Mouse (Mus musculus) intestine, embryonic 14.5 days (tissue): ENCODE results near the gene Adgrd1. TPM values are rescaled to one million over a fixed set of nuclear protein-coding genes. Genes with fewer than 3 reads are reported as not detected.

Experiments
- ATAC-seq: fragments of 200-750 bp; cut with Nextera tagmentation; replicated peaks from 2 replicates; pipeline ENCODE4 v1.8.0; 2017; ENCODE audit warnings: low read depth, moderate number of reproducible peaks, moderate TSS enrichment, moderate library complexity; ENCODE audit not compliant: low FRiP score, low TSS enrichment
- DNase-seq: peaks from one replicate; pipeline ENCODE4 v3.0.0-alpha.2; 2018; ENCODE audit warnings: low spot score
- H3K27ac ChIP-seq: fragments of 300-500 bp; sonication (generic); 2 replicates; pipeline ENCODE4 v1.5.1; 2014; ENCODE audit warnings: low read depth, mild to moderate bottlenecking, control low read depth
- H3K27me3 ChIP-seq: fragments of 300-500 bp; sonication (generic); replicated peaks from 2 replicates; pipeline ENCODE4 v1.6.1; 2014; ENCODE audit warnings: low read length, control low read depth; ENCODE audit not compliant: control insufficient read depth, insufficient read depth
- H3K36me3 ChIP-seq: fragments of 300-500 bp; sonication (generic); 2 replicates; pipeline ENCODE4 v1.6.1; 2014; ENCODE audit warnings: low read length, control low read depth; ENCODE audit not compliant: control insufficient read depth, insufficient read depth
- H3K4me1 ChIP-seq: fragments of 300-500 bp; sonication (generic); replicated peaks from 2 replicates; pipeline ENCODE4 v1.6.1; 2014; ENCODE audit warnings: low read length, control low read depth, mixed read lengths; ENCODE audit not compliant: control insufficient read depth, insufficient read depth
- H3K4me2 ChIP-seq: fragments of 300-500 bp; sonication (generic); 2 replicates; pipeline ENCODE4 v1.6.1; 2014; ENCODE audit warnings: low read length
- H3K4me3 ChIP-seq: fragments of 300-500 bp; sonication (generic); 2 replicates; pipeline ENCODE4 v1.5.1; 2014; ENCODE audit warnings: low read depth, low read length, control low read depth, mixed read lengths
- H3K9ac ChIP-seq: fragments of 300-500 bp; sonication (generic); 2 replicates; pipeline ENCODE4 v1.6.1; 2014; ENCODE audit warnings: mild to moderate bottlenecking, low read length
- H3K9me3 ChIP-seq: fragments of 300-500 bp; sonication (generic); 2 replicates; pipeline ENCODE4 v1.6.1; 2016; ENCODE audit warnings: low read length, control low read depth; ENCODE audit not compliant: control insufficient read depth
- WGBS: fragments of 180-500 bp; shearing (Covaris S2); extraction: QIAGEN DNeasy Blood & Tissue Kit; methylation state at CpG from one replicate; pipeline ENCODE4 v1.1.7; 2014; 5-methylcytosine and 5-hydroxymethylcytosine counted together
- polyA plus RNA-seq: library from polyadenylated mRNA; unstranded; fragments of >200 nt; fragmentation: Nextera tagmentation; extraction: Ambion mirVana; gene quantifications from 2 replicates; pipeline ENCODE4 v1.2.1, GENCODE M21; 2014

The Adgrd1 gene
- polyA plus RNA-seq, 1 experiment from 2014 or later: 0.62 TPM

DNA sequence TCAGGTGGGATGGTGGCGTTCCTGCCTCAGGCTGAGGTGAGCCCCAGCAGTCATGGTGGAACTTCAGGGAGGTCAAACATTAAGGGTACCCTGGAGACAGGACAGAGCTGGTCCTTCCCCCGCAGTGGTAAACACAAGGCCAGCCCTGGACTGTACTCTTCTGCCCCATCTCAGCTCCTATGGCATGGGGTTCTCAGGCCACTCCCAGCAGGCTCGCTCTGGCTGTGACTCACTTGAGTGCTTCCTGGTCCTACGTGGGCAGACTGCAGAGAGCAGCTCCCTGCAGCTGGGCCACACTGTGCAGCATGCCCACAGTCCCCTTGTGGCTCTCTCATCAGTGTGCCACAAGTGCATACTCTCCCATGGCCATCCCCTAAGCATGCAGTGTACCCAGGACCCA is 112.3 kb downstream of the Adgrd1 start:
- Histone ChIP-seq H3K9me3 (no peaks in the 10 kb centered on the region), H3K9ac (no peak overlapping the region), H3K4me1 (no peaks in the 10 kb centered on the region), H3K4me2 (no peak overlapping the region), H3K27ac (no peak overlapping the region), H3K4me3 (no peak overlapping the region), H3K27me3 (no peaks in the 10 kb centered on the region), H3K36me3 (no peaks in the 10 kb centered on the region)
- no peak for ATAC-seq
- no peak for DNase-seq
- WGBS: 70% methylated on average over 4 of the region's 4 CpGs

DNA sequence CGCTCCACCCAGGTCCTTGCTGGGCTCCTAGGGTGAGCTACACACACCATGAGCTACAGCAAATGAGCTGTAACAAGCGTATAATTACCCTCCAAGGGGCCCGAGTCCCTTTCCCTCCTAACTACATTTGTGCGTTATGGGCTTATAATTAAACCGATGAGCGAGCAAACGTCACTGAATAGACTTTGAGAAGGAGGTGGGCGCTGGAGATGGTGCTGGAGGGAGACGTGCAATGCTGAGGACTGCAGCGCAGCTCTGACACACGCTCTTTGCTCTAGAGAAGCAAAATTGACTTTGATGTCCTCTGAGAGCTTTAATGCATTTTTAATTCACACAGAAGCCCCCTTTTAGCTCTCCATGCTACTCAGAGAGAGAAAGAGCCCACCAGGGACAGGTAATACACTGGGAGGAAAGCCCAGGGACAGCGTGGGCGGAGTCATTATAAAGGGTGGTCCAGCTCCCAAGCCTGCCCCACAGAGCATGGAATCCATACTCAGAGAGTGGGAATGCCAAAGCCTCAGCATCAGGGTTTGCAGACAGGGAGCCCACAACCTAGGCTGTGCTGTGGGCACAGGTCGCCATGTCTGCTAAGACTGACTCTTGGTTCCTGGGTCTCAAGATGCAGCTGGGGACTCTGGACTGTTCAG is 115.0 kb downstream of the Adgrd1 start:
- no peak overlapping the region for H3K4me2 ChIP-seq
- 68% methylated on average over 14 of the region's 14 CpGs for WGBS
- H3K9ac ChIP-seq: no peak overlapping the region
- DNase-seq (no peak), ATAC-seq (no peak)
- no peaks in the 10 kb centered on the region for H3K27me3 ChIP-seq
- H3K27ac ChIP-seq: no peak overlapping the region
- no peaks in the 10 kb centered on the region for H3K36me3 ChIP-seq
- H3K9me3 ChIP-seq: no peaks in the 10 kb centered on the region
- H3K4me1 ChIP-seq: no peaks in the 10 kb centered on the region
- no peak overlapping the region for H3K4me3 ChIP-seq

DNA sequence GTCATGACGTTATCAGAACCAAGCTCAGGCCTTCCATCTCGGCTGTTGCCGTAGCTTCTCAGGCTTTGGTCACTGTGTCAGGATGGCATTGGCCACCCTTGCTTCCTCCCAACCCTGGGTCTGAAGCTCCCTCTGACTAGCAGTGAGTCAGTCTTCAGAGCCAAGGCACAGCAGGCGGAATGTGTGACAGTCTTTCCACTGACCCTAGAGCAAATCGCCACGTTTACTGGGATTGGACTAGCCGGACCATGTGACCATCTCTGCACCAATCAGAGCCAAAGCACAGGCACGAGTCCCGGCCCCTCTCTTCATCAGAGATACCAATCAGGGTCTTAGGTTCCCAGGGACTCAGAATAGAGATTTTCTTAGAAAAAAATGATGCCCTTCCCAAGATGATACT is 117.5 kb downstream of the Adgrd1 start:
- Histone ChIP-seq H3K4me2 (no peak overlapping the region), H3K27ac (no peak overlapping the region), H3K4me1 (peaks cover 10% of the 10 kb centered on the region; the same call in 1 of the 2 replicates), H3K27me3 (no peaks in the 10 kb centered on the region), H3K9me3 (no peaks in the 10 kb centered on the region), H3K9ac (no peak overlapping the region), H3K4me3 (no peak overlapping the region), H3K36me3 (no peaks in the 10 kb centered on the region)
- WGBS: 43% methylated on average over 9 of the region's 9 CpGs
- no peak for ATAC-seq
- no peak for DNase-seq

GRCm38 (mm10) chr5:129216001-129216400 is 119.5 kb downstream of the Adgrd1 start:
- 86% methylated on average over 2 of the region's 2 CpGs for WGBS
- no peaks in the 10 kb centered on the region for H3K27me3 ChIP-seq
- H3K4me2 ChIP-seq: no peak overlapping the region
- DNase-seq: no peak
- H3K27ac ChIP-seq: no peak overlapping the region
- H3K9ac ChIP-seq: no peak overlapping the region
- H3K4me1 ChIP-seq: peaks cover 10% of the 10 kb centered on the region; the same call in 1 of the 2 replicates
- ATAC-seq: no peak
- no peaks in the 10 kb centered on the region for H3K36me3 ChIP-seq
- H3K9me3 ChIP-seq: peaks cover 3% of the 10 kb centered on the region; the same call in 1 of the 2 replicates
- H3K4me3 ChIP-seq: no peak overlapping the region

DNA sequence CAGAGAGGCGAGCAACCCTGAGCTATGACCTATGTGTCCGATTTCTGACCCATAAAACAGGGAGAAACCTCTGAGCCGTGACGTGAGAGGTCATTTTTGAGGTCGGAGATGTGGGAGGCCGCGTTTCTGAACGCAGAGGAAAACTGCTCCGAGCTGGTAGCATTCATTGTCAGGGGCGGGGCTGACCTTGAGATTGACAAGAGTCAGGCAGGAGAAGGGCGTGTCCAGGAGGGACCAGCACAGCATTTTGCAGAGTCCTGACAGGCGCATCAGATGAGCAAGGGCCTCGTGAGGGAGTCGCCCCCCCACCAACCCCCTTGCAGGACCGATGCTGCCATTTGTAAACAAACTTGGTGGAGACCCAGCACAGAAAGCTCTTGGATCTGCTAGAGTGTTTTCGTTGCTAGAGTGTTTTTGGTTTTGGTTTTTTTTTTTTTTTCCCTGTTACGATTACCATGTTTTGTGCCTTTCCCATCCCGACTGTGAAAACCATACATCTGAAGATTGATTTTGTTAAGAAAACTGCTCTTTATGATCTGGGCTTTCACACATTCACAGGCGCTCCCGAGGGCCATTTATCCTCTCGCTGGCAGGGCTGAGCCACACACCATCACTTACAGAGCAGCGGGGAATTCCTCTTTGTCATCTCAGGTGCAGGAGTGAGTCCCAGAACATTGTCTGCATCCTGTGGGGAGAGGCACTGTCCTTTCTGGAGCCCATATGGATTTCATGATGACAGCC is 121.1 kb downstream of the Adgrd1 start:
- no peak overlapping the region for H3K27ac ChIP-seq
- ATAC-seq (0 out of 2 replicates have a peak, but pooled peaks have one; percentile 44), DNase-seq (no peak)
- 8% methylated on average over 22 of the region's 22 CpGs for whole genome bisulfite sequencing
- peaks cover 3% of the 10 kb centered on the region; the same call in 1 of the 2 replicates for H3K9me3 ChIP-seq
- H3K36me3 ChIP-seq: no peaks in the 10 kb centered on the region
- no peak overlapping the region for H3K9ac ChIP-seq
- H3K4me1 ChIP-seq: peaks cover 10% of the 10 kb centered on the region; the same call in 1 of the 2 replicates
- H3K4me3 ChIP-seq: no peak overlapping the region
- H3K4me2 ChIP-seq: peak overlapping the region; percentile 33
- H3K27me3 ChIP-seq: no peaks in the 10 kb centered on the region

DNA sequence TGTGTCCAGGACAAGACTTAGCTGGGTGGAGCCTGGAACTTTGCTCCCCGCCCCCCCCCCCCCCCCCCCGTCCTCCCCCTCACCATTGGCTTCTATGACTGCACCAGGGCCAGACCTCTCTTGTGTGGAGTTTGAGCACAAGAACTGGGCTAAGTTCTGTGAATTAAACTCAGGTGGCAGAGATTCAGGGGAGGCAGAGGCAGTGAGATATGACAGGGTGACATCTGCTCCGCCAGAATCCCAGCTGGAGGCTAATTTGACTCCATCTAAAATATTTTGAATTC is 121.6 kb downstream of the Adgrd1 start:
- WGBS: 11% methylated on average over 3 of the region's 3 CpGs
- no peak for ATAC-seq
- Histone ChIP-seq H3K27ac (no peak overlapping the region), H3K9ac (no peak overlapping the region), H3K4me3 (no peak overlapping the region), H3K4me1 (peaks cover 10% of the 10 kb centered on the region; the same call in 1 of the 2 replicates), H3K4me2 (peak overlapping the region; percentile 33; the same call in 1 of the 2 replicates), H3K36me3 (no peaks in the 10 kb centered on the region), H3K9me3 (peaks cover 3% of the 10 kb centered on the region; the same call in 1 of the 2 replicates), H3K27me3 (no peaks in the 10 kb centered on the region)
- no peak for DNase-seq

DNA sequence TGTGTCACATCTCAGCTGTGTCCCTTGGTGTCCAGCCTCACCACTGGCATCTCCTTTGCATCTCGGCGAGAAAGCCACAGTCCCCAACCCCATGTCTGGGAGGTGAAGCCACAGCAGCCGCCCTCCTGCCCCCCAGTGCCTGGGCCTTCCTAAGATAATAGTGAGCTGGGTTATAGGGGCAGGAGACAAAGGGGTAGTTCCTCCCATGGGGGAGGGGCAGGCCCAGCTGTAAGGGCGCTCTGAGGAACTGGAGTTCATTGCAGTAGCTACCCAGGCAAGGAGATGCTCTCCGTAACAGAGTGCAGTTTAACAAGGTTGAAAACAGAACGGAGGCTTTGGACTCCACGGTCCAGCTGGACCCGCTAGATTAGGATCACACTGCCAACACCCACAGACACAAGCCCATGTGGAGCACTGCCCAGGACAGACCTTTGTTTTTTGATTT is 122.0 kb downstream of the Adgrd1 start:
- H3K4me3 ChIP-seq: no peak overlapping the region
- H3K4me1 ChIP-seq: peaks cover 10% of the 10 kb centered on the region; the same call in 1 of the 2 replicates
- ATAC-seq: no peak
- H3K9ac ChIP-seq: no peak overlapping the region
- no peaks in the 10 kb centered on the region for H3K27me3 ChIP-seq
- DNase-seq: no peak
- H3K27ac ChIP-seq: no peak overlapping the region
- no peak overlapping the region for H3K4me2 ChIP-seq
- no peaks in the 10 kb centered on the region for H3K36me3 ChIP-seq
- H3K9me3 ChIP-seq: peaks cover 3% of the 10 kb centered on the region; the same call in 1 of the 2 replicates
- 30% methylated on average over 8 of the region's 8 CpGs for WGBS

- H3K4me1 ChIP-seq: peaks cover 10% of the 10 kb centered on the region; the same call in 1 of the 2 replicates
- H3K36me3 ChIP-seq: no peaks in the 10 kb centered on the region
- H3K9ac ChIP-seq: no peak overlapping the region
- no peaks in the 10 kb centered on the region for H3K27me3 ChIP-seq
- no peak overlapping the region for H3K4me2 ChIP-seq
- no peak for DNase-seq
- H3K4me3 ChIP-seq: no peak overlapping the region
- ATAC-seq: no peak
- H3K27ac ChIP-seq: no peak overlapping the region
- peaks cover 3% of the 10 kb centered on the region; the same call in 1 of the 2 replicates for H3K9me3 ChIP-seq
- 85% methylated on average over 5 of the region's 5 CpGs for WGBS
Measured at GRCm38 (mm10) chr5:129219178-129219760, 122.7 kb downstream of the Adgrd1 start.
